Mouse (Mus musculus): ENCODE results near the gene Dtx4.

DNA sequence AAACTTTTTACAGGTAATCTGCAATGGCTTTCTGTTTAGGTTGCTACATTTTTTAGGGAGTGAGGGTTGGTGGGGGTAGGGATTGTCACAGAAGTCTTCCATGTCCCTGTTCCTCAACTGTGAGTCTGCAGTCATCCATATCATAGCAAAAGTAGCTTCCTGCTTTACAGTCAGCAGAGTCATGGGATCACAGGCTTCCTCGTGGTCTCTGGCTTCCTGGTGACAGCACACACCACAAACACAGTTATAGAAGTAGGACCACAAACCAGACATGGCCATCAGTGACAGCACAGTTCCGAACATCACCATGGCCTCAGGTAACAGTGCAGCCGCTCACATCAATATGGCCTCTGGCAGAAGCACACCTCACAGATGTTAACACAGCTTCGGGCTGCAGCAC lies 58.7 kb downstream of the Dtx4 start:
- TF ChIP-seq CTCF (IDR thresholded peaks at IDR 0.05; ENCODE audit: control insufficient read depth, insufficient read depth, insufficient read length) (no peak), MAX (IDR thresholded peaks at IDR 0.05) (no peak)
